Mouse (Mus musculus): ENCODE measurements around the gene Scamp4. TPM values are rescaled to one million over a fixed set of nuclear protein-coding genes. Genes with fewer than 3 reads are reported as not detected.
A peak's percentile ranks its signal among the peaks of the same experiment; 100 is the strongest.

Gene Scamp4
- total and polyA plus RNA-seq, 2 experiments from 2014 or later, result 43.2 to 69.1 TPM

GRCm38 (mm10) chr10:80586407-80587304, 16.0 kb upstream of the Scamp4 start:
- Histone ChIP-seq H3K9ac (replicated peaks; ENCODE audit: low read length) (0 out of 2 replicates have a peak overlapping the region, but pooled peaks have one; percentile 22), H3K4me1 (ENCODE audit: insufficient read depth, low read length) (0 out of 2 replicates have a peak, but pooled peaks cover 13% of the 10 kb centered on the region), H3K36me3 (ENCODE audit: insufficient read depth, low read length) (no peaks in the 10 kb centered on the region), H3K4me3 (ENCODE audit: low read length) (no peak overlapping the region), H3K9me3 (ENCODE audit: low read length) (no peaks in the 10 kb centered on the region), H3K27ac (no peak overlapping the region; the same call in 1 of the 2 replicates), H3K4me2 (ENCODE audit: low read depth, low read length) (0 out of 2 replicates have a peak overlapping the region, but pooled peaks have one; percentile 7), H3K27me3 (ENCODE audit: insufficient read depth, low read length) (no peaks in the 10 kb centered on the region)
- DNase-seq (ENCODE audit: low spot score) (no peak), ATAC-seq (no peak)
- 94% methylated on average over 51 of the region's 51 CpGs for WGBS
- no peak for TF ChIP-seq CTCF (IDR thresholded peaks at IDR 0.05; ENCODE audit: low read depth)

GRCm38 (mm10) chr10:80587305-80587657, 15.4 kb upstream of the Scamp4 start:
- H3K27ac ChIP-seq, result no peak overlapping the region; the same call in 1 of the 2 replicates
- TF ChIP-seq CTCF (IDR thresholded peaks at IDR 0.05; ENCODE audit: low read depth), result no peak
- H3K4me1 ChIP-seq (ENCODE audit: insufficient read depth, low read length), result 0 out of 2 replicates have a peak, but pooled peaks cover 13% of the 10 kb centered on the region
- DNase-seq (ENCODE audit: low spot score) (no peak), ATAC-seq (no peak)
- no peak overlapping the region for H3K4me2 ChIP-seq (ENCODE audit: low read depth, low read length)
- no peaks in the 10 kb centered on the region for H3K9me3 ChIP-seq (ENCODE audit: low read length)
- H3K27me3 ChIP-seq (ENCODE audit: insufficient read depth, low read length), result no peaks in the 10 kb centered on the region
- H3K36me3 ChIP-seq (ENCODE audit: insufficient read depth, low read length), result no peaks in the 10 kb centered on the region
- WGBS, result 17% methylated on average over 3 of the region's 4 CpGs
- no peak overlapping the region for H3K4me3 ChIP-seq (ENCODE audit: low read length)
- 0 out of 2 replicates have a peak overlapping the region, but pooled peaks have one; percentile 22 for H3K9ac ChIP-seq (replicated peaks; ENCODE audit: low read length)

- ATAC-seq (no peak), DNase-seq (ENCODE audit: low spot score) (no peak)
- H3K4me1 ChIP-seq (ENCODE audit: insufficient read depth, low read length), result 0 out of 2 replicates have a peak, but pooled peaks cover 13% of the 10 kb centered on the region
- H3K9ac ChIP-seq (replicated peaks; ENCODE audit: low read length), result peak overlapping the region; percentile 93
- no peak for TF ChIP-seq CTCF (IDR thresholded peaks at IDR 0.05; ENCODE audit: low read depth)
- H3K36me3 ChIP-seq (ENCODE audit: insufficient read depth, low read length), result no peaks in the 10 kb centered on the region
- peak overlapping the region; percentile 100 for H3K4me2 ChIP-seq (ENCODE audit: low read depth, low read length)
- H3K27me3 ChIP-seq (ENCODE audit: insufficient read depth, low read length), result no peaks in the 10 kb centered on the region
- WGBS, result 17% methylated on average over 12 of the region's 12 CpGs
- H3K9me3 ChIP-seq (ENCODE audit: low read length), result no peaks in the 10 kb centered on the region
- peak overlapping the region; percentile 77; the same call in 1 of the 2 replicates for H3K27ac ChIP-seq
- H3K4me3 ChIP-seq (ENCODE audit: low read length), result peak overlapping the region; percentile 98
Observed at GRCm38 (mm10) chr10:80589127-80589878, 13.4 kb upstream of the Scamp4 start.

- Histone ChIP-seq H3K36me3 (ENCODE audit: insufficient read depth, low read length) (no peaks in the 10 kb centered on the region), H3K4me3 (ENCODE audit: low read length) (peak within 1 kb of the TSS; percentile 98), H3K27me3 (ENCODE audit: insufficient read depth, low read length) (no peaks in the 10 kb centered on the region), H3K9ac (replicated peaks; ENCODE audit: low read length) (peak within 1 kb of the TSS; percentile 93), H3K4me2 (ENCODE audit: low read depth, low read length) (peak within 1 kb of the TSS; percentile 100), H3K27ac (peak within 1 kb of the TSS; percentile 77; the same call in 1 of the 2 replicates), H3K9me3 (ENCODE audit: low read length) (no peaks in the 10 kb centered on the region), H3K4me1 (ENCODE audit: insufficient read depth, low read length) (0 out of 2 replicates have a peak, but pooled peaks cover 13% of the 10 kb centered on the region)
- WGBS, result under 1% methylated on average over 69 of the region's 73 CpGs
- DNase-seq (ENCODE audit: low spot score) (peak; percentile 99), ATAC-seq (peak; percentile 98)
- no peak for TF ChIP-seq CTCF (IDR thresholded peaks at IDR 0.05; ENCODE audit: low read depth)
Observed at GRCm38 (mm10) chr10:80589879-80590854, 12.5 kb upstream of the Scamp4 start, which contains the start of gene Abhd17a. Gene Abhd17a (minus strand): TSS chr10:80590341.

- no peak for TF ChIP-seq CTCF (IDR thresholded peaks at IDR 0.05; ENCODE audit: low read depth)
- no peak for DNase-seq (ENCODE audit: low spot score)
- no peak overlapping the region for H3K4me2 ChIP-seq (ENCODE audit: low read depth, low read length)
- no peaks in the 10 kb centered on the region for H3K36me3 ChIP-seq (ENCODE audit: insufficient read depth, low read length)
- WGBS, result 38% methylated on average over 4 of the region's 4 CpGs
- no peak overlapping the region for H3K27ac ChIP-seq
- no peak overlapping the region for H3K9ac ChIP-seq (replicated peaks; ENCODE audit: low read length)
- no peaks in the 10 kb centered on the region for H3K4me1 ChIP-seq (ENCODE audit: insufficient read depth, low read length)
- no peaks in the 10 kb centered on the region for H3K27me3 ChIP-seq (ENCODE audit: insufficient read depth, low read length)
- ATAC-seq, result no peak
- no peaks in the 10 kb centered on the region for H3K9me3 ChIP-seq (ENCODE audit: low read length)
- H3K4me3 ChIP-seq (ENCODE audit: low read length), result no peak overlapping the region
Observed at GRCm38 (mm10) chr10:80596318-80596717, 6.4 kb upstream of the Scamp4 start.

Data from hindbrain, postnatal 0 days (tissue).